Mouse (Mus musculus) C2C12 (cell line): ENCODE measurements around the gene Rps5.

Experiments used
- CTCF ChIP-seq: IDR thresholded peaks from one replicate; pipeline ENCODE4 v1.5.1; 2011; ENCODE audit not compliant: control insufficient read depth, insufficient read depth, insufficient read length
- MYOD1 ChIP-seq: IDR thresholded peaks from one replicate; pipeline ENCODE4 v1.6.1; 2011; ENCODE audit warnings: low read depth; ENCODE audit not compliant: control insufficient read depth, insufficient read length

- no peak for TF ChIP-seq CTCF
- no peak for TF ChIP-seq MYOD1
These were observed 4.2 kb downstream of the Rps5 start for GRCm38 (mm10) chr7:12926316-12926715.
